Mouse (Mus musculus) ovary, postnatal 10 days (tissue): Measurements from ENCODE around the gene Olfr995.

Experiments
- DNase-seq: peaks from one replicate; pipeline ENCODE4 v3.0.0; 2022; ENCODE audit warnings: low spot score

Olfr995 gene

GRCm38 (mm10) chr2:85443539-85443938, at the start of gene Olfr995:
Gene Olfr995, minus strand, starts transcription at chr2:85443639.
- DNase-seq, result no peak

DNA sequence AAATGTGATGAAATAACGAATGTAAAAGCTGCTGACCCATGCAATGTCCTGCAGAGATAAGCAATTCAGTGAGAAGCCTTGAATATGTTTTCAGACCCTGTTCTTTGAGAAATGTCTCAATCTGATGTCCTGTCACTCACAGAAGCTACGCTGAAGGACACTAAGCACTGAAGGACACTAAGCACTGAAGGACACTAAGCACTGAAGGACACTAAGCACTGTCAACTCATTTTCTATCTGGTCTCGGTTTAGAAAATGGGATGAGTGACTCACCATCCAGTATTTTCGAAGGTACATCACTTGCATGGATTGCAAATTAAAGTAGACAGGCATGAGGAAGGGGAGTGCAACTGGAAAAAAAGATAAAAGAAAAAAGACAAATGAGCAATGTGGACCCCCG, 47.0 kb upstream of the Olfr995 start:
- DNase-seq, result no peak

GRCm38 (mm10) chr2:85466801-85467325, 23.4 kb upstream of the Olfr995 start:
- DNase-seq, result no peak

GRCm38 (mm10) chr2:85442546-85442945, 893 bp downstream of the Olfr995 start:
- DNase-seq, result no peak

DNA sequence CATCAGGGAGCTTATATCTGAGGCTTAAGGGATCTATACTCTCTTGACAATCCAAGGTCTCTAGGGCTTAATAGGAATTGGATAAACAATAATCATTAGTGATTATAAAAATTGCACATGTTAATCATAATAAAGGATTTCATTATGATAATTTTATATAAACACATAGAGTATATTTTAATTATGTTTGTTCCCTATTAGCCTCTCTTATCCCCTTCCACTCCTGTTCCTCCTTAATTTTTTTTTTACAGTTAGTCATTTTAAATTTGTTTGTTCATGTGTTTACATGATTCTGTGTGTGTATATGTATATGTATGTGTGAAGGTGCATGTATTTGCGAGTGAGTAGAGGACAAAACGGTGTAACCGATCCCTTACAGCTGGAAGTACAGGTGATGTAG, 7.1 kb downstream of the Olfr995 start, which contains the start of gene Olfr994:
TSS of gene Olfr994 (minus strand) at position 101 of the 400 bp plus-strand sequence.
- DNase-seq, result no peak

GRCm38 (mm10) chr2:85425893-85426292, 17.5 kb downstream of the Olfr995 start:
- no peak for DNase-seq

DNA sequence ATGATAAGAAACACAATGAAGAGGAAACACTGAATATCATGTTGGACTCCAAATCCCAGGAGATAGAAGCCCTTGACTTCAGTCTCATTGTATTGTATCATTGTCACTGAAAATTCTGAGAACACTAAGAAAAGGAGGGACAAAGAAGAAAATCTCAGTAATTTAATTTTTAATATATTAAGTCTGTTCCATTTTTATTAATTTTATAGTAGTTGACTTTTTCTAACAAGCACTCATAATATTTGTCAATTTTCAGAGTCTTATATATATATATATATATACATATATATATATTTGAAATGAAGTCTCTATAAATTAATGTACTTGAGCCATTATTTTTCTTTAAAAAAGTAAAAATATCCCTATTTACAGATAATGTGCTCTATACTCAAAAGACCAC, 28.7 kb downstream of the Olfr995 start, which contains the start of gene Olfr993:
TSS of gene Olfr993 (minus strand) at position 101 of the 400 bp plus-strand sequence.
- no peak for DNase-seq

DNA sequence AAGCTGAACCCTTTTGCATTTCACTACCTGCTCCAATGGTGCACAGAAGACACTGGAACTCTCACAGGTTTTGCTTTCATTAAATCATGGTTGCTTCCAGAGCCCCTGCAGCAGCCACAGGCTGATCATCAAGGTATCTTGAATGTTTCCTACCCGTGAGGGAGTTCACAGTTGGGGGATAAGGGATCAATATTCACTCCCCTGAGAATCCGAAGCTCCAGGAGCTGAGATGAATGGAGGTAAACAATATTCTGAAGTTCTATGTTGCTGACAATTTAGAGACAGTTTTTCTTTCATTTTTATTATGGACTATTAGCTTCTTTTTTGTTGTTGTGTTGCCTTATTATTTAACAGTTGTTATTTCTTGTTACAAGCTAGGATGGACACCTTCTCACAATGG, 34.1 kb downstream of the Olfr995 start, which contains the start of gene Olfr992:
TSS of gene Olfr992 (minus strand) at position 101 of the 400 bp plus-strand sequence.
- no peak for DNase-seq
